Mouse (Mus musculus): ENCODE data around the gene Olfr1257. TPM values are rescaled to one million over a fixed set of nuclear protein-coding genes. Genes with fewer than 3 reads are reported as not detected.
"Not testable (repeated sequence)": the region's sequence is repeated elsewhere in the genome, so short reads cannot be mapped to it uniquely, and the experiment has no call there.

Olfr1257 gene
- not detected for total RNA-seq (2021)

DNA sequence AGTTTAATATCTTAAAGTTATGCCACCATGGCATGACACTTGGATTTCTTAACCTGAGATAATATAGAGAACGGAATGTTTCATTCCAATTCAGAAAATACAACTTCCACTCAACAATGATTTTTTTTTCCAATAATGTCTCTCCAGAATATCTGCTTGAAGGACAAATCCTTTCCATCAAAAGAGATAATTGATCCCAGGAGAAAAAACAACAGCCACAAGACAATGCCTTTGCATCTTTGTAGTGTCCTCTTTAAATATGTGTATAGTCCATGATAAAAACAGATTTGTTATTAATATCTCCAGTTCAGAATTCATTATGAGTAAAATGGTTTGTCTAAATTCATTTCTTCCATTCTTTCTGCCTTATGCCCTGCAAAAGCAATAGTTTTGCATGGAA is at the start of gene Olfr1257:
Gene Olfr1257 (plus strand): TSS at position 301 of the 400 bp plus-strand sequence.
- DNase-seq (ENCODE audit: low spot score in 2 of 2): no peak
- intact Hi-C loops (cut with DNase I): no loop called here

DNA sequence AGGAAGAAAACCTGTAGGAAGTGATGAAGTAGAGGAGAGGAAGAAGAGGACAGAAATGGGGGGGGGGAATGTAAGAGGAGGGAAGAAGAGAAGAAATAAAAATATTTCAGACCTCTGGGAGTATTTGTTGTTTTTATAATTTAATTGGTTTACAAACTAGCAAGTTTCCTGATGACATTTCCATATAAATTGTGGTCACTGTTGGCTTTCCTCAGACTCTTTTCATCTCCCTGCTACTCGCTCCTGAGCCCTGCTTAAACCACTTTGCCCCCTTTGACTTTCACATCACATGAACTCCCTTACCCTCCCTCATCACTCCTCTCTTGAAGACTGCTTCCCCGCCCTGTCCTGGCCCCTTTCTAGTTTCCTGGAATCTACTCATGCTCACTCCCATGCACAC is 36.8 kb upstream of the Olfr1257 start, which contains the start of gene Olfr1256:
Gene Olfr1256 (minus strand): TSS at position 101 of the 400 bp plus-strand sequence.
- intact Hi-C loops (cut with DNase I): no loop called here
- DNase-seq (ENCODE audit: low spot score in 2 of 2): no peak

DNA sequence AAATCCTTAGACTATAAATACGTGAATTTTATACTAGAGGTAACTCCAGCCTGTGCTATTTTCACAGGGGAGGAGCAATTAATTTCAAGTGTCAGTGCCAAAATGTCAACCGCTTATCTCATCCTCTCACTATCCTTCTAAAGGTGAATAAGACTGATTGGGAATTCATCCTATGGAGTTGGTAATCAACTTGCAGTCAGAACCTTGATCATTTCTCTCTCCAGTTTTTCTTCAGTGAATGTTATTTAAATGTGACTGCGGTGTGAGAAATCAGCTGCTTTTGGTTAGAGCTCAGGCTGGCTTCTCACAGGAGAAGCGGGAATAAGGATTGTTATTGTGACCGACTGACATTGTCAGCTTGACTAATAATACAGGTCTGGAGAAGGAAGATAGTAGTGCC is 30.1 kb upstream of the Olfr1257 start, which contains the start of gene Olfr48:
Gene Olfr48 (minus strand): TSS at position 101 of the 400 bp plus-strand sequence.
- intact Hi-C loops (cut with DNase I): no loop called here
- no peak for DNase-seq (ENCODE audit: low spot score in 2 of 2)

DNA sequence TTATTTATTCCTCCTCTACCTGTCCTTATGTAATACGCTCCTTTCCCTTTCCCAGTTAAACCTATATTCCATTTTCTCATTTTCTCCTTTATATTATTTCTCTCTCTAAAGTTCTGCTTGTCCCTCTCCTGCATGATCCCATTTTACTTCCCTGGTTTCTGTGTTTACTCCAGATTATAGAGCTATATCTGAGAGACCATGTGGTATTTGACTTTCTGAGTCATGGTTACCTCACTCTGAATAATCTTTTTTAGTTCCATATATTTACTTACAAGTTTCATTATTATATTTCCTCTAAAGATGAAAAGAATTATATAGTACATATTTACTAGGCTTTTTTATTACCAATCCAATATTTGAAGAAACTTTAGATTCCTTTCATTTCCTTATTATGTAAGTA is 29.0 kb upstream of the Olfr1257 start:
- DNase-seq (ENCODE audit: low spot score in 2 of 2): no peak
- intact Hi-C loops (cut with DNase I): no loop called here

DNA sequence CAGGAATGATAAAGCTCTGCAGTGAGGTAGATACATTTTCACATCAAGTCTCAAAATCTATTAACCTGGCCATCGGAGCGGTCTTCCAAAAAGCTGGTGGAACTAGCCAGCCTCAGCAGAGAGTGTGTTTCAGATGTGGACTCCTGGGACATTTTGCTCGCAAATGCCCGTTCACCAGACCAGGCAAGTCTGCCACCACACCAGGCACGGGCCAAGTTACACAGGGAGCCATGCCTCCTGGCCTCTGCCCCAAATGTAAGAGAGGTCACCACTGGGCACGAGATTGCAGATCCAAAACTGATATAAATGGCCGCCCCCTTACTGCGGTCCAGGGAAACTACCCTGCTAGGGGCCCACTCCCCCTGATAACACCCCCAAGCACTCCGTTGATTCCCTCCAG is 34.4 kb downstream of the Olfr1257 start:
- intact Hi-C loops (cut with DNase I); DNase-seq (ENCODE audit: low spot score in 2 of 2): not testable (repeated sequence)

DNA sequence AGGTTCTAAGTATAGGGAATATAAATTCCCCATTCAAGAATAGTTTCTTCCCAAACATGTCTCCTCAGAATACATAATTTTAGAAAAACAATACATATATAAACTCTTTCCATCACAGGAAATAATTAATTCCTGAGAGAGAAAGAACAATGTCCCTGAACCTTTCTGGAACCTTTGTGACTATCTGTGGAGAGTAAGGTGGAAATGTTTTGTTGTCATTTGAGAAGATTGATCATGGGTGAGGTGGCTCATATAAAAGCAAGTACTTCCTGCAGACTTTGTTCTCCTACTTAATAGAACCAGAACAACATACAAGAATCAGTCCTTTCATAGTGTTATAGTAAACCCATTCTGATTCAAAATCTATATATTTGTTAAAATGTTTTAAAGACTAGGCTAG is 48.8 kb downstream of the Olfr1257 start, which contains the start of gene Olfr1258:
Gene Olfr1258 (plus strand): TSS at position 301 of the 400 bp plus-strand sequence.
- intact Hi-C loops (cut with DNase I): no loop called here
- DNase-seq (ENCODE audit: low spot score in 2 of 2): no peak

Other genes starting within 250 kb of the Olfr1257 start
- not detected for gene Olfr1249, start 243.5 kb upstream of the Olfr1257 start, total RNA-seq (2021)
- gene Olfr1250, start 217.0 kb upstream of the Olfr1257 start, total RNA-seq (2021): not detected
- not detected for gene Olfr1251, start 206.5 kb upstream of the Olfr1257 start, total RNA-seq (2021)
- not detected for gene Olfr1252, start 153.4 kb upstream of the Olfr1257 start, total RNA-seq (2021)
- not detected for gene Olfr1253, start 121.3 kb upstream of the Olfr1257 start, total RNA-seq (2021)
- not detected for gene Olfr1254, start 84.8 kb upstream of the Olfr1257 start, total RNA-seq (2021)
- not detected for gene Olfr1255, start 66.4 kb upstream of the Olfr1257 start, total RNA-seq (2021)
- gene Olfr1256, start 36.9 kb upstream of the Olfr1257 start, total RNA-seq (2021): under 1 TPM in 1 of 2 experiments, not detected in 1; 0.05 TPM
- gene Olfr48, start 30.2 kb upstream of the Olfr1257 start, total RNA-seq (2021): not detected
- not detected for gene Olfr1258, start 48.9 kb downstream of the Olfr1257 start, total RNA-seq (2021)
- not detected for gene Olfr1259, start 70.2 kb downstream of the Olfr1257 start, total RNA-seq (2021)
- not detected for gene Olfr1260, start 95.9 kb downstream of the Olfr1257 start, total RNA-seq (2021)
- gene Olfr1261, start 112.8 kb downstream of the Olfr1257 start, total RNA-seq (2021): not detected
- not detected for gene Olfr1262, start 121.7 kb downstream of the Olfr1257 start, total RNA-seq (2021)
- gene Olfr1263, start 133.7 kb downstream of the Olfr1257 start, total RNA-seq (2021): not detected
- gene Olfr1264, start 147.1 kb downstream of the Olfr1257 start, total RNA-seq (2021): not detected
- gene Olfr1265, start 156.9 kb downstream of the Olfr1257 start, total RNA-seq (2021): not detected
- gene Olfr140, start 185.2 kb downstream of the Olfr1257 start, total RNA-seq (2021): not detected
- not detected for gene Olfr1269, start 243.0 kb downstream of the Olfr1257 start, total RNA-seq (2021)

Measured in left cerebral cortex, postnatal 25 days (tissue).